Mouse (Mus musculus): ENCODE results near the gene Agap1.
A peak's percentile ranks its signal among the peaks of the same experiment; 100 is the strongest.

Gene Agap1

GRCm38 (mm10) chr1:89576985-89577384 lies 122.4 kb downstream of the Agap1 start:
- no peak for DNase-seq (ENCODE audit: low spot score)

GRCm38 (mm10) chr1:89580031-89580998 lies 125.7 kb downstream of the Agap1 start:
- peak; percentile 66 for DNase-seq (ENCODE audit: low spot score)

DNA sequence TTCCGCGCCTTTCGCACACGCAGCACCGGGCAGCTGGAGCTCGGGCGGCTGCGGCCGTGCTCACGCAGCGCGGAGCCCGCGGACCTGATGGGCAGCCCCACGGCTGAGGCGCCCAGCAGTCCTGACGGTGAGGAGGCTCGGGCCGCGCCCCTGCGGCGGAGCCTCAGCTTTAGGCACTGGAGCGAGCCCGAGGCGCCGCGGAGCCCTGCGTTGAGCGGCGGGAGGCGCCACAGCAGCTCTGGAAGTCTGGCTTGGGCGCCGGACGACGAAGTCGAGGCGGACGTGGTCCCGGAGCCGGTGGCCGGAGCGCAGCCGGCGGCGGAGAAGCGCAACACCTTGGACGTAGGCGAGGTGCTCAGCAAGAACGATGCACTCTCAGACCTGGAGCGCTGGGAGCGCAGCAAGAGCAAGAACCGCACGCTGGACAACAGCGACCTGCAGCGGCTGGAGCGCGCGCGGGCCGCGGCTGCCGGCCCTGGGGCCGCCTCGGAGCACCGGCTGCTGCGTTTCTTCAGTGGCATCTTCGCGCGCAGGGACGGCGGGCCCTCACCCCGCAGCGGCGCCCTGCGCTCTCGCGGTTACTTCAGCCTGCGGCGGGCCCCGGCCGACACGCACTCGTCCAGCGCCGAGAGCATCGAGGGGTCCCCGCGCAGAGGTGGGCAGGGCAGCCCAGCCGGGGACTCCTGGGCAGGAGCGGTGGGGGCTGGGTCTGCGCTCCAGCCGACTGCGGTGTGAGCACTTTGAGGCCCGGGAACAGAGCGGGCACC lies 126.6 kb downstream of the Agap1 start:
- DNase-seq (ENCODE audit: low spot score) = no peak

DNA sequence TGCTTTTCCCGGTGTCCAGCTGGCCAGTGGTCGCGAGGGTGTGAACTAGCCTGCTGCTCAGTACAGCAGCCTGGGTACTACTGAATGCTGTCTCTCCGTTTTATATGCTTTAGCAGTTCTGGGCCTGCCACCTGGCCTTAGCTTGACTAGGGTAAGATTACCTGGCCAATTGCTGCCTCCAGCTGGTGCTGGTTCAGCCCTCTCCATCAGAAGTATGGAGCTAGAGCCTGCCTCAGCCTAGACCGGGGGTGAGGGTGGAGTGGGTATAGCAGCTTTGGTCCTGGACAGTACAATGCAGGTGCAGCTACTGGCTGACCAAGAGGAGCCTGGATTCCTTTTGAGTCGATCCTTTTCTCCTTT lies 127.1 kb downstream of the Agap1 start:
- DNase-seq (ENCODE audit: low spot score) = no peak

GRCm38 (mm10) chr1:89583369-89583768 lies 128.8 kb downstream of the Agap1 start:
- no peak for DNase-seq (ENCODE audit: low spot score)

- no peak for DNase-seq (ENCODE audit: low spot score)
These were observed 132.5 kb downstream of the Agap1 start for GRCm38 (mm10) chr1:89586991-89587683.

DNA sequence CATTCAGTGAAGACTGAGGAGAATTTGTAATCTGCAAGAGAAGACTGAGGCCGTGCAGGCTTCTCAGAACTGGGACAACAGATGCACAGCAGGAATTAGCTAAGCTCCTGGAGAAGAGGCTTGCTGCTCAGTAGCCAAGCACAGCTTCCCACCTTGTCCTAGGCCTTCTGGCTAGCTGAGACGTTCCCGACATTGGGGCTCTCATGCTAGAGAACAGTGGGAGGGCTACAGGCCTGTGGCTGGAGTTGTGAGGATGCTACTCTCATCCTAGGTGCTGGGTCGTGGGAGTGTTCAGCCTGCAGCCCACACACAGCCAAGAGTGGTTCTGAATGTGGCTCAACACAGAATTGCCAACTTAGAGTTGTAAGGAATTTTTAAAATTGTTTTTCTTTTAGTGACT lies 133.5 kb downstream of the Agap1 start:
- DNase-seq (ENCODE audit: low spot score) = no peak

- no peak for DNase-seq (ENCODE audit: low spot score)
These were observed 136.4 kb downstream of the Agap1 start for GRCm38 (mm10) chr1:89590994-89591393.

DNA sequence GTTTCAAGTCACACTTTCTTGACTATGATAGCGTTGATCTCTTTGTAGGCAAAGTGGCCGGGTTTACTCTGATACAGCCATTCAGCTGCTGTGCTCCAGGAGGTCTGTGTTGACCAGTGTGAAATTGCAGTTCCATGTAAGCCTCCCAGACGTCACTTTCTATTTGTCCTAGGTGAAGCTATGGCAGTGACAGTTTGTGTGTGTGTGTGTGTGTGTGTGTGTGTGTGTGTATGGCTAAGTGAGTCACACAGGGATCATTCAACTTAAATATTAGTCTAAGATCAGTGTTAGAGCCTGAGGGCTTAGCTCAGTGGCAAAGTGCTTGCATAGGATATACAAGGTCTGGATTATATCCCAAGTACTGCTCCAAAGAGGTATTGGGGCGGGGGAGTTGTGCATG lies 138.6 kb downstream of the Agap1 start:
- DNase-seq (ENCODE audit: low spot score) = no peak

GRCm38 (mm10) chr1:89594999-89595398 lies 140.4 kb downstream of the Agap1 start:
- no peak for DNase-seq (ENCODE audit: low spot score)

- no peak for DNase-seq (ENCODE audit: low spot score)
These were observed 140.8 kb downstream of the Agap1 start for GRCm38 (mm10) chr1:89595421-89595820.

- no peak for DNase-seq (ENCODE audit: low spot score)
These were observed 141.6 kb downstream of the Agap1 start for GRCm38 (mm10) chr1:89596223-89596622.

- no peak for DNase-seq (ENCODE audit: low spot score)
These were observed 144.3 kb downstream of the Agap1 start for GRCm38 (mm10) chr1:89598906-89599305.

GRCm38 (mm10) chr1:89599983-89600741 lies 145.6 kb downstream of the Agap1 start:
- no peak for DNase-seq (ENCODE audit: low spot score)

- no peak for DNase-seq (ENCODE audit: low spot score)
These were observed 146.7 kb downstream of the Agap1 start for GRCm38 (mm10) chr1:89601349-89601748.

DNA sequence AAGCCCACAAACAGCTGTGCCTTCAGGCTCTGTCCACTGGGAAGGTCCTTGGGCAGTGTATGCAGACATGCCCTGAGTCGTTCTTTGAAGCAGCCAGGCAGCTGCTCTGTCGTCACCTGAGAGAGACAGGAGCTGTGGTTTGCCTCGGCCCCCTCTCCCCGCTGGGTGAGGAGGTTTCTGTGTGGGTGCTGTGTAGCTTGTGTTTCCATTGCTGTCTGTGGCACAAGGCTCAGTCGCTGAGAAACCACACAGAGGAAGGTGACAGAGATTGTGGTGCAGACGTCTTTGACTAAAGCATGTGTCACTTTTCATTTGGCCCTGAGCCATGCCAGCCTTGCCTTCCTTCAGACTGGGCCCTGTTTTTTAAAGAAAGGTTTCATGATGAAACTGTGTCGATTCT lies 148.3 kb downstream of the Agap1 start:
- DNase-seq (ENCODE audit: low spot score) = no peak

DNA sequence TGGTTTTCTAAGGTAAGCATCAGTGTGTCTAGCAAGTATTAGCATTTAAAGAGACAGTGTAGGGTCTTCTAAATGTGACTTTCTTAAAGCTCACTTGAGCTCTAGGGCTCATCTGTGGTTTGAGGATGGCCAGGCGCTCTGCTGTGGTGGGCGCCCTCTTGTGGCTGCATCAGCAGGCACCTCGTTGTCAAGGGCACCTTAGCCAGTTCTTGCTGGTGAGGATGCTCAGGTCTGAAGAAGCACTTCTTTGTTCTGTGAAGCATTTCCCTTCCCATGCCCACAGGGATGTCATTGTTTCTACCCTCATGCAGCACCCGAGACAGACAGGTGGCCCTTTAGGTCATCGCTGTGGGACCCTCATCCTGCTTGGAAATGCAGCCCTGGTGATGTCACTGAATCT lies 152.0 kb downstream of the Agap1 start:
- DNase-seq (ENCODE audit: low spot score) = no peak

DNA sequence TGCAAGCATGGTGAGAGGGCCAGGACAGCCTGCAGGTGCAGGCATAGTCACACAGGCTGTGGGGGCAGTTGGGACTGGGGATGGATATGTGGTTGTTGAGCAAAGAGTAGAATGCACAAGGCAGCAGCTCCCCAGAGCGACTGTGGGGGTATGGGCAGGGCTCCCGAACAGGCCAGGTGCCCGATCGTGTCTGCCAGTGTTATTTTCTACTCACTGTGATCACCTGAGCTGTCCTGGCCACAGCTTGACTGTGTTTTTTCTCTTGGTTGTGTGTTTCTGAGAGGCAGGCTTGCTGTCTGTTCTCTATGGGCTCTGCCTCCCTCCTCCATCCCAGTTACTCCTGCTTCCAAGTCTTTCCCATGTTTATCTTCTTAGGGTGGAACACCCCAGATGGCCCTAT lies 154.2 kb downstream of the Agap1 start:
- no peak for DNase-seq (ENCODE audit: low spot score)

DNA sequence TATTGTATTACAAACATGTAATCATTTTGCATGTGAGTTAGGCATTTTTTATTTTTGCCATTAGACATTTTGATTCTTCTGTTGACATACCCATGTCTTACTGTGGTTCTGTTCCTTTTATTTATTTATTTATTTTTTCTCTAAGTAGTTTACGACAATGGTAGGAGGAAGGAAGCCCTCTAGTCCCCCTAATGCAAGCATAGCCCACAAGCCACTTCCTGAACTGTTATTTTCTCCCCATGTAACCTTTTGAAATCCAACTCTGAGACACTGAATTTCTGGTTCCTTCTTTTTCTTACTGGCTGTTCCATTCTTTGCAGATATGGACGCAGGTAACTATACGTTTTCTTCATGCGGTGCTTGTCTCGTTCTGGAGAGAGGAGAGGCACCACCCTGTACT lies 155.4 kb downstream of the Agap1 start:
- no peak for DNase-seq (ENCODE audit: low spot score)

- DNase-seq (ENCODE audit: low spot score) = no peak
These were observed 156.9 kb downstream of the Agap1 start for GRCm38 (mm10) chr1:89611521-89611920.

GRCm38 (mm10) chr1:89613234-89613870 lies 158.7 kb downstream of the Agap1 start:
- no peak for DNase-seq (ENCODE audit: low spot score)
